Mouse (Mus musculus): ENCODE data around the gene Gm8797.
"Not testable (repeated sequence)": the region's sequence is repeated elsewhere in the genome, so short reads cannot be mapped to it uniquely, and the experiment has no call there.

The Gm8797 gene

DNA sequence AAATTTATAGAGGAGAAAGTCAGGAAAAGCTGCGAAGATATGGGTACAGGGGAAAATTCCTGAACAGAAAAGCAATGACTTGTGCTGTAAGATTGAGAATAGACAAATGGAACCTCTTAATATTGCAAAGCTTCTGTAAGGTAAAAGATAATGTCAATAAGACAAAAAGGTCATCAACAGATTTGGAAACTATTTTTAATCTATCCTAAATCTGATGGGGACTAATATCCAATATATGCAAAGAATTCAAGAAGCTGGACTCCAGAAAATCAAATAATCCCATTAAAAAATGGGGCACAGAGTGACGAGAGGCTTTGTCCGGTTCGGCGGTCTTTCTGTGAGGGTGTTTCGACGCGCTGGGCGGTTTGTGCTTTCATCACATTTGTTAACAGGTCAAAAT, at the start of gene Gm8797:
TSS of gene Gm8797 (plus strand) at position 301 of the 400 bp plus-strand sequence.
- not testable (repeated sequence) for DNase-seq (ENCODE audit: low spot score)

DNA sequence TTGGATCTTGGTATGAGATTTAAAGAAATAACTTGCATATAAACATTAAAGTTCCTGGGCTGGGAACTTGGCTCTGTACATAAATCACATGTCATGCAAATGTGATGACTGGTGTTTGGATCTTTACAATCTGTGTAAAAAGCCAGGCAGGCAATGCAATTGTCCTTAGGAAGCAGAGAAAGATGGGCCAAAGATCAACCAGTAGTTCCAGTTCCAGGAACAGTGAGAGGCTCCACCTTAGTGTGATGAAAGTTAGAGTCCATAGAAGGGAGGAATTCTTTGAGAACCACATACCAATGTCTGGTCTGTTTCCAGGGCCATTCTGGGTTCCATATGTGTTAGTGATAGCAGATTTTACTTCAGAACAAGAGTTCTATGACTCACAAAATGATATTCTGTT, 36.1 kb upstream of the Gm8797 start:
- no peak for DNase-seq (ENCODE audit: low spot score)

- no peak for DNase-seq (ENCODE audit: low spot score)
Measured at GRCm38 (mm10) chr3:5732931-5733330, 17.7 kb upstream of the Gm8797 start.

DNA sequence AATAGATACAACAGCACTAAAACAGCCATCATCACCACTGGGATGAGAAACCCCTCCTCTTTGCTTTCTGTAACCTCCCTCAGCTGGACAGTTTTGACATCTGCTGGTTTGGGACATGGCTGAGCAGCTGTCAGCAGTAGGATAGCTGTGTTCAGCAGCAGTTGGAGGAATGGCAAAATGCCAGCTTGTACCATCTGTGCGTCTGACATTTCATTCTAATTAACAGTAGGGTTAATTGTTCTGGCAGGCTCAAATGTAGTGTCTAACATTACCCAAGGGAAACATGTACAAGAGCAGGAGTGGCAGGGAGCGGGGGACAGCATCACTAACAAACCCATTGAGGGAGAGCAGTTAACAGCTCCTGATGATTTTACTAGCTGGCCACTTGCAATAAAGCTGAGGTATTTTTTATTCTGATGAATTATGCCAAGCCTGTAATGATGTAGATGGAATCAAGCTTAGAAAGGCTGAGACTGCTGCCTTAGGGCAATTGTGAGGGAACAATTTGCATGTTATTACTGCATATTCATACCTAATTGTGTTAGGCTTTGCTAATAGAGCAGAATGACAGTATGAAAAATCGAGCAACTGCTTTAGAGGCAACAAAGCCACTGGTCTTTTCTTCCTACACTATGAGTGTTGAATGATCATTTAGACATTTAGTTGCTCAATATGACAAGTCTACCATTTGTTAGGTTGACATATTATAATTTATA, 4.3 kb downstream of the Gm8797 start:
- DNase-seq (ENCODE audit: low spot score): peak; percentile 46

DNA sequence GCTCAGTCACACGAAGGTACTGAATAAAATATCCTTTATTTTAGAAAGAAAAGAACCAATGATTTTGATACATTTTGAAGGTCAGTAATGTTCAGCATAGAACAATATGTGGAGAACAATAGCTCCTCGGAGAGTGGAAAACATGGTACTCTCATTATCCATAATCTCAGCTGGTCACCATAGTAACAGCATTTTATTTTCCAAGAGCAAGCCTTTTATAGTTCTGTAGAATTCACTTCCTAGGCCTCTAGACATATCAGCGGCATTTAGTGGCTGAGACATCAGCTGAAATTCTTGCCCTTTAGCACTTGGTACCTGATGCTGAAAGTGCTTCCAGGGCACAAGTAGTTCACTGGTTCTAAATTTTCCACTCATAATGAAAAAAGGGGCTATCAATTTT, 15.7 kb downstream of the Gm8797 start:
- DNase-seq (ENCODE audit: low spot score): no peak

DNA sequence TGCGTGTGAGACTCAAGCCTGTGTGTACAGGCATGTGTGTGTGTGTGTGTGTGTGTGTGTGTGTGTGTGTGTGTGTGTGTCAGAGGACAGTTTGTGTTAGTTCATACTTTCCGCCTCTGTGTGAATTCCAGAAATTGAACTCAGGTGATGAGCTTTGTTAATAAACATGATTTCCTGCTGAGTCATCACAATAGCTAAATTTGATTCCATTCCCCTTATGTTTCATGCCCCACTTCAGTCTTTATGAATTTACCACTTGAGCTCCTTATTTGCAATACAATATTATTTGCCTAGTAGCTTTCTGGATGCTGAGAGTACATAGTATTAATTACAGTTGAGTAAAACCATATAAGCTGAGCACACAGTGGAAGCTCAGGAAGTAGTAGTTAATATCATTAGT, 26.3 kb downstream of the Gm8797 start:
- DNase-seq (ENCODE audit: low spot score): no peak
